Mouse (Mus musculus) cortical plate, adult 2 months (tissue): ENCODE measurements around the gene Thg1l.

Experiments used
- CTCF ChIP-seq: fragments of 200-500 bp; IDR thresholded peaks from 2 replicates; pipeline ENCODE4 v1.5.1; 2011; ENCODE audit warnings: mild to moderate bottlenecking, control low read depth, low read length; ENCODE audit not compliant: insufficient read depth; ENCODE audit errors: extremely low read depth
- POLR2A ChIP-seq: fragments of 200-500 bp; IDR thresholded peaks from 2 replicates; pipeline ENCODE4 v1.6.1; 2011; ENCODE audit warnings: mild to moderate bottlenecking, low read length, control low read depth; ENCODE audit not compliant: insufficient read depth; ENCODE audit errors: extremely low read depth

- TF ChIP-seq CTCF (no peak), POLR2A (no peak)
Observed at GRCm38 (mm10) chr11:45906109-45906786, 49.0 kb downstream of the Thg1l start.
